Mouse (Mus musculus) small intestine, adult 2 months (tissue): ENCODE data around the gene Efna2. TPM values are rescaled to one million over a fixed set of nuclear protein-coding genes. Genes with fewer than 3 reads are reported as not detected.

Experiments
- H3K27ac ChIP-seq: fragments of 200-500 bp; 2 replicates; pipeline ENCODE4 v1.5.1; 2012; ENCODE audit warnings: low read depth, low read length, control low read depth, inconsistent platforms; ENCODE audit not compliant: insufficient read depth
- H3K27me3 ChIP-seq: fragments of 200-500 bp; 2 replicates; pipeline ENCODE4 v1.6.1; 2012; ENCODE audit warnings: mild to moderate bottlenecking, moderate library complexity, low read length, inconsistent platforms; ENCODE audit not compliant: control insufficient read depth, insufficient read depth
- H3K36me3 ChIP-seq: fragments of 200-500 bp; 2 replicates; pipeline ENCODE4 v1.6.1; 2012; ENCODE audit warnings: mild to moderate bottlenecking, low read length, control low read depth, inconsistent platforms; ENCODE audit not compliant: control insufficient read depth, insufficient read depth
- H3K4me1 ChIP-seq: fragments of 200-500 bp; 2 replicates; pipeline ENCODE4 v1.6.1; 2012; ENCODE audit warnings: low read length, inconsistent platforms, mixed read lengths; ENCODE audit not compliant: control insufficient read depth, insufficient read depth, insufficient read length
- H3K4me3 ChIP-seq: fragments of 200-500 bp; 2 replicates; pipeline ENCODE4 v1.5.1; 2012; ENCODE audit warnings: low read depth, mild to moderate bottlenecking, control low read depth, inconsistent platforms, low read length, moderate library complexity
- CTCF ChIP-seq: fragments of 200-500 bp; IDR thresholded peaks from 2 replicates; pipeline ENCODE4 v1.5.1; 2012; ENCODE audit warnings: low read depth, mild to moderate bottlenecking, control low read depth, inconsistent platforms, low read length, moderate library complexity, mixed read lengths; ENCODE audit not compliant: insufficient replicate concordance, insufficient read length; ENCODE audit errors: extremely low read depth
- POLR2A ChIP-seq: fragments of 200-500 bp; IDR thresholded peaks from 2 replicates; pipeline ENCODE4 v1.6.1; 2012; ENCODE audit warnings: low read depth, mild to moderate bottlenecking, control low read depth, inconsistent platforms, low read length, moderate library complexity
- WGBS: fragments of 180-500 bp; shearing (Covaris S2); methylation state at CpG from one replicate; pipeline ENCODE4 v1.1.7; 2018; 5-methylcytosine and 5-hydroxymethylcytosine counted together
- polyA plus RNA-seq: library from polyadenylated mRNA; depleted of rRNA; stranded (reverse); fragments of >200 nt; gene quantifications from 2 replicates; pipeline ENCODE4 v1.2.3, GENCODE M21; 2012

The Efna2 gene
- polyA plus RNA-seq, 1 experiment = 1.8 TPM

DNA sequence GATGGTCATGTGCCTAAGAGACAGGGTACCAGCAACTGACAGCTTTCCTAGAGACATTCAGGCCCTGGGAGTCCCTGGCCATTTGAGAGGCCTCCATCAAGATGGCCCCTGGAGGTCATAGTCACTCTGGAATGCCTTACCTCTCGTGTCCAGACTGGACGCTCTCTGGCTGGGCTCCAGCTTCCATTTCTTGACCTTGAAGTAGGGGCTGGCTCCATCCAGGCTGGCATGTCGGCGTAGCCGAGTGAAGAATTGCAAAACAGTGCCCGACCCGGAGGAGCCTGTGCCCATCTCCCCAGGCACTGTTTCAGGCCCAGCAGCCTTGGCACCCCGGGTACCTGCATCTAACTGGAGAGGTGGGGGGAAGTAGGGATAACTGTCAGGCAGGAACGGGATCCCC lies 44.9 kb upstream of the Efna2 start:
- Histone ChIP-seq H3K4me1 (peaks cover 28% of the 10 kb centered on the region), H3K27ac (no peak overlapping the region), H3K27me3 (peaks cover 15% of the 10 kb centered on the region), H3K4me3 (no peak overlapping the region), H3K36me3 (peaks cover 22% of the 10 kb centered on the region)
- TF ChIP-seq POLR2A = no peak
- TF ChIP-seq CTCF = no peak
- 81% methylated on average over 9 of the region's 9 CpGs for WGBS

DNA sequence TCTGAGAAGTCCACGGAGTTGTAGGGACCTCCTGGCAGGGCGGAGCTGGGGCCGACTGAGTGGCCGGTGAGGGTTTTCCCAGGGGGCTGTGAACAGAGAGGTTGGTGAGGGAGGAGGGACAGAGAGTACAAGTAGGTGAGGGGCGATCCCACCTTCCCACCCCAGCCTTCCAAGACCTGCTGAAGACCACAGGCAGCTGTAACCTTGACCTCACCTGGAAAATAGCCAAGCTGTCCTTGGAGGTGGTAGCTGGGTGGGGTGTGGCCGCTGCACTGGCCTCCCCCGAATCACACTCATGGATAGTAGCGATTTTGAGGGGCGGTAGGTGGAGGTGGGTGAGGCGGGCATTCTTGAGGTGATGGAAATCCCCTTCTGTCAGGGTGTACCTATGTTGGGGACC lies 44.1 kb upstream of the Efna2 start:
- Histone ChIP-seq H3K4me3 (no peak overlapping the region), H3K27ac (no peak overlapping the region), H3K4me1 (peaks cover 25% of the 10 kb centered on the region), H3K27me3 (peaks cover 15% of the 10 kb centered on the region), H3K36me3 (peaks cover 17% of the 10 kb centered on the region)
- TF ChIP-seq POLR2A (no peak), CTCF (no peak)
- 85% methylated on average over 10 of the region's 10 CpGs for WGBS

DNA sequence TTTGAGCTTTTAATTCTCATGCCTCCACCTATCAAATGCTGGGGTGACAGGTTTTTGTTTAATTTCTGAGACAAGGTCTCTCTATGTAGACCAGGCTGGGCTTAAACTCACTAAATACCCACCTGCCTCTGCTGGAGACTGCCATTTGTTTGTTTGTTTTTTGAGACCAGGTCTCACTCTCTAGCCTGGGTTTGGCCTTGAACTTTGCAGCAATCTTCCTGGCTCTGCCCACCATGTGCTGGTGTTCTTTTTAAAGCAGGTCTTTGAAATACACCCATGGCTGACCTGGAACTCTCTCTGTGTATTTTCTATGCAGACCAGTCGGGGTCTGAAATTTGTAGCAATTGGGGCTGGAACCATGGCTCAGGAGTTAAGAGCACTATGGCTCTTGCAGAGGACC lies 43.6 kb upstream of the Efna2 start:
- Histone ChIP-seq H3K4me3 (no peak overlapping the region), H3K27ac (no peak overlapping the region), H3K27me3 (peaks cover 15% of the 10 kb centered on the region), H3K36me3 (peaks cover 15% of the 10 kb centered on the region), H3K4me1 (peaks cover 23% of the 10 kb centered on the region)
- TF ChIP-seq CTCF (no peak), POLR2A (no peak)
- WGBS = 94% methylated on average over 1 of the region's 1 CpGs

DNA sequence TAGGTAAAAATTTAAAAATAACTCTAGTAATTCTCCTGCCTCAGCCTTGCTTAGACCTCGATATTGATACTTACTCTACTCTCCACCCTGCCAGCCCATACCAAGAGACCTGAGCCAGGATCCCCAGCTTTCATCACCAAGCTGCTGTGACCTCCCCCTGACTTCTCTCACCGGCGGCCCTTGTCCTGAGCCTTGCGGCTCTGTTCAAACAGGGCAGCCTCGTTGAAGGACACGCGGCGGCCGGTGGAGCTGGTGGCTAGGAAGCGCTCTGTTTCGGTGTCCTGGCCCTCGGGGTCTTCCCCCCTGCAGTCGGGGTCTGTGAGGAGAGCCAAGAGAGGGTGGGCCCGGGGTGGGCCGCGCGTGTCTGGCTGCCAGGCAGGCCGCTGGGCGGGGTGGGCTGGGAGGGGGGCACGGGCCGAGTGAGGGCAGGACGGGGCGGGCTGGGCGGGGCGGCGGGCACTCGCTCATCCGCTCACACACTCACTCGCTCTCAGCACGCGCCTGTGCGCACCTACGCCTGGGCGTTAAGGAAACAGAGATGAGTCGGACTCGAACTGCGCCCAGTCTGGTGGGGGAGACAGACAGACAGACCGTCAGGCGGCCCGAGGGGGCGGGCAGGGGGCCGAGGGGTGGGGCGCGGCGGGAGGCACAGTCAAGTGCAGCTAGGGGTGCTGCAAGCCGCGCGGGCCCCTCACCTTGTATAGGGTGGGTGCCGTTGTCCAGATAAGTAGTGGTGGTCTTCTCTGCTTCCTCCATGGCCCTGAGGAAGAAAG lies 42.9 kb upstream of the Efna2 start:
- no peak overlapping the region for H3K27ac ChIP-seq
- H3K27me3 ChIP-seq = peaks cover 15% of the 10 kb centered on the region
- H3K4me1 ChIP-seq = peaks cover 20% of the 10 kb centered on the region
- 43% methylated on average over 49 of the region's 49 CpGs for WGBS
- TF ChIP-seq CTCF (no peak), POLR2A (no peak)
- H3K36me3 ChIP-seq = peaks cover 8% of the 10 kb centered on the region
- H3K4me3 ChIP-seq = no peak overlapping the region

DNA sequence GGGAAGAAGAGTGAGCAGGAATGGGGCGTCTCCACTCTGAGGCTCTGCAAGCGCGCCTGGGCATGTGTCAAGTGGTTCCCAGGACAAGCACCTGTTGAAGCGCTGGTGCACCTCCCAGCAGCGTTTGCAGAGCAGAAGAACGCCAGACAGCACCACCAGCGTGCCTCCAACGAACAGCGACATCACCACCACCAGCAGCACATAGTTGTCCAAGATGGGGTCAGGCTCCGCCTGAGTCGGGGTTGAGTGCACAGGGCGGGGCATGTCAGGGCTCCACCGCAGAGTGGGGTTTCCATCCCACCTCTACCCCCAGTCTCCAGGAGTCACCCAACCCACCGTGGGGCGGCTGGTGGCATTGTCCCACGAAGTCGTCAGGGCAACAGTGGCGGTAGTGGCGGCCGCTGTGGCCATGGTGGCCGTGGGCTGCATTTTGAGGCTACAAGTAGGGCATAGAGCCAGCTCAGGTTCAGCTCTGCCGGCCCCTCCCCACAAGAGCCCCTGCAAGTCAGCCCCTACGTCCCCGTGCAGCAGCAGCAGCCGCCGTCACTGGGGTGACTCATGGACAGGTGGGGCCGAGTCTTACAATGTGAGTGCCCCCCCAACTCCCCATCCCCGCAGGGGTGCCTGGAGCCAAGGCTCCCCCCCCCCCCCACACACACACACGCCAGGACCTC lies 42.2 kb upstream of the Efna2 start:
- Histone ChIP-seq H3K27me3 (peaks cover 15% of the 10 kb centered on the region), H3K4me1 (peaks cover 20% of the 10 kb centered on the region), H3K4me3 (peak overlapping the region; percentile 20), H3K36me3 (peaks cover under 1% of the 10 kb centered on the region), H3K27ac (no peak overlapping the region)
- TF ChIP-seq CTCF = no peak
- no peak for TF ChIP-seq POLR2A
- WGBS = 6% methylated on average over 29 of the region's 29 CpGs

DNA sequence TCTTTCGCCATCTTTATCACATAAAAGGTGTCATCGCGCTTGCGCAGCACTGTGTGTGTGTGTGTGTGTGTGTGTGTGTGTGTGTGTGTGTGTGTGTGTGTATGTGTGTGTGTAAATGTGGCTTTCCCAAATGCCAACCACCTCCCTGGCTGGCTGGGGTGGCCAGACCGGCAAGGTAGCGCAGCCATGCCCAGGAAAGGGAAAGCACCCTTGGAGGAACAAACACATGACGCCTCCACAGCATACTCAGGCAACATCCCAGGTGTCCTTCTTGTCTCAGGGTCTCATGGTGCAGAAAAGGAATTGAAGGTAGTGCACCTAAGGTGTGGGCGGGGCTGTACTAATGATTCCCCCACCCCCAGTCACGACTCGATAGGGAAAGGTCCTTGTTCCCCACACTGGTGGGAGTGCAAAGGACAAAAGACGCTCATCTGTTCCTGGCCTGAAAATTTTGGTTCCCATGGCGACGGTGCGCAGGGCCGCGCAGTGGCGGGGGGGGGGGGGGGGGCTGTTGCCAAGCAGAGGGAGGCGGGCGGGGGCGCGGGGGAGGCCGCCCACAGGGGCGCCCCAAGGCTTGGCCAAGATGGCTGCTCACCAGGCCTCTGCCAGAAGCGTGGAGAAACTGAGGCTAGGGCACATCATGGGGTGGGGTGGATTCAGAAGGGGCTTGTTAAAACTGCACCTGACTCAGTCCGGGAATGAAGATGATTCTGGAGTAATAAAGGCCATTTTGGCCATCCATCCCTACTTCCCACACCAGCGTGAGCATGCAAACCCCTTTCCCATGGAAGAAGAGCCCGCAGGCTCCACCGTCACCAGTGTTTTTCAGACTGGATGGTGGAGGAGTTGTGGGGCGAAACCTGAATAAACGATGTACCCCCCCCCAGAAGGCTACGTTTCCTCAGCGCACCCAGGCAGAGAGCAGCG lies 41.4 kb upstream of the Efna2 start:
- Histone ChIP-seq H3K4me3 (peak overlapping the region; percentile 64), H3K27me3 (peaks cover 15% of the 10 kb centered on the region), H3K36me3 (no peaks in the 10 kb centered on the region), H3K27ac (no peak overlapping the region), H3K4me1 (peaks cover 20% of the 10 kb centered on the region)
- 6% methylated on average over 33 of the region's 33 CpGs for WGBS
- TF ChIP-seq POLR2A = no peak
- no peak for TF ChIP-seq CTCF
